In the genomic region with DNA sequence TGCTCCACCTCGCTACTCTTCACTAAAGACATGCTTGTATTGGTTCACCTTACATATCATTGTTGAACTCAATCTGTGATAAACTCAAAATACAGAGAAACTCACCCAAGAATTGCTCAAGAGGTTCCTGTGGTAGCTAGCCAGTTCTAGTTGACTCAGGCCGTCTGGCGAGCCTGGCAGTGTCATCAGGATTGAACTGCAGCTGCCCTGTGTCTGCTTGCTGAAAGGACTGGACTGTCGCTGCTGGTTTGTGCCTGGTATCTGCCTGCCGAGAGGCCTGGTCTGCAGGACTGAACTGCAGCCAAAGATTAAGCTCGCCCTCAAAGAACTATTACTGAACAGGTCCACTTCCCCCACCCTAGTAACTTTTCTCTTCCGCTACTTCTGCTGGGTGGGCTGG, we compare ENCODE assay signal across 14 mouse cellular contexts. TPM values are rescaled to one million over a fixed set of nuclear protein-coding genes. Genes with fewer than 3 reads are reported as not detected.
DNase-seq lines count a peak whose midpoint lies in the region; ATAC-seq and TF ChIP-seq lines count a peak whose summit lies in the region.
"Had no signal": no experiment of that assay in that cellular context is flagged by ENCODE, and none has a peak within 500 bp of the region (broad histone marks: within the 10 kb centered on the region; RNA-seq: fewer than 3 reads in every experiment).

No protein-coding gene starts in this region.

- H3K4me1 ChIP-seq in hindbrain, embryonic 13.5 days (replicated peaks) = no peaks in the 10 kb centered on the region
- H3K4me1 ChIP-seq in hindbrain, embryonic 10.5 days (replicated peaks) = 0 out of 2 replicates have a peak, but pooled peaks cover 3% of the 10 kb centered on the region
- H3K4me1 ChIP-seq in heart, embryonic 15.5 days (replicated peaks) = peaks cover 12% of the 10 kb centered on the region
- H3K4me1 ChIP-seq in lung, postnatal 0 days (ENCODE audit: insufficient read depth, low read depth, low read length) = 0 out of 2 replicates have a peak, but pooled peaks cover 5% of the 10 kb centered on the region
- no peaks in the 10 kb centered on the region for H3K4me1 ChIP-seq in midbrain, postnatal 0 days (ENCODE audit: insufficient read depth, low read length)
- H3K4me1 ChIP-seq: neural tube, embryonic 12.5 days had no signal

- no peak for DNase-seq in hindbrain, embryonic 10.5 days (ENCODE audit: low spot score)
- peak; percentile 49 for DNase-seq in adrenal gland, postnatal 25 days
- peak; percentile 50 for DNase-seq in lung, postnatal 0 days (ENCODE audit: low spot score)
- no peak for DNase-seq in layer of hippocampus, adult 2 months (ENCODE audit: low spot score in 2 of 2)
- no peak for DNase-seq in layer of hippocampus, adult 9-11 months
- DNase-seq in midbrain, postnatal 0 days (ENCODE audit: low spot score) = no peak
- DNase-seq: gastrocnemius, postnatal 10 days; kidney, adult 18-20 months; thymus, adult 2 months had no signal

- TF ChIP-seq EP300 in lung, postnatal 0 days (IDR thresholded peaks at IDR 0.05) = no peak

- no peak overlapping the region for H3K4me3 ChIP-seq in hindbrain, embryonic 13.5 days
- no peak overlapping the region for H3K4me3 ChIP-seq in hindbrain, embryonic 10.5 days
- no peak overlapping the region for H3K4me3 ChIP-seq in heart, embryonic 15.5 days
- no peak overlapping the region for H3K4me3 ChIP-seq in lung, postnatal 0 days (ENCODE audit: low read depth, low read length)
- H3K4me3 ChIP-seq in layer of hippocampus, adult 2 months = no peak overlapping the region
- H3K4me3 ChIP-seq in midbrain, postnatal 0 days (ENCODE audit: low read depth, low read length) = no peak overlapping the region
- H3K4me3 ChIP-seq: erythroblast, embryonic 14.5 days; megakaryocyte, embryonic 14.5 days; neural tube, embryonic 12.5 days had no signal

- H3K4me2 ChIP-seq in hindbrain, embryonic 13.5 days = no peak overlapping the region
- no peak overlapping the region for H3K4me2 ChIP-seq in heart, embryonic 15.5 days
- H3K4me2 ChIP-seq in lung, postnatal 0 days (replicated peaks; ENCODE audit: low read depth, low read length) = no peak overlapping the region
- no peak overlapping the region for H3K4me2 ChIP-seq in midbrain, postnatal 0 days (ENCODE audit: low read depth, low read length, poor library complexity, severe bottlenecking)
- H3K4me2 ChIP-seq: neural tube, embryonic 12.5 days had no signal

- H3K9me3 ChIP-seq in hindbrain, embryonic 13.5 days = no peaks in the 10 kb centered on the region
- no peaks in the 10 kb centered on the region for H3K9me3 ChIP-seq in hindbrain, embryonic 10.5 days
- no peaks in the 10 kb centered on the region for H3K9me3 ChIP-seq in heart, embryonic 15.5 days (replicated peaks)
- no peaks in the 10 kb centered on the region for H3K9me3 ChIP-seq in lung, postnatal 0 days (ENCODE audit: low read length)
- no peaks in the 10 kb centered on the region for H3K9me3 ChIP-seq in midbrain, postnatal 0 days (ENCODE audit: low read length)
- H3K9me3 ChIP-seq: megakaryocyte, embryonic 14.5 days; neural tube, embryonic 12.5 days had no signal

- ATAC-seq in hindbrain, embryonic 13.5 days (ENCODE audit: low FRiP score) = no peak
- peak; percentile 62; the same call in 1 of the 2 replicates for ATAC-seq in heart, embryonic 15.5 days (replicated peaks; ENCODE audit: insufficient number of reproducible peaks, insufficient read depth, low FRiP score, low read depth)
- ATAC-seq in lung, postnatal 0 days = peak; percentile 67
- ATAC-seq in midbrain, postnatal 0 days (ENCODE audit: low FRiP score) = no peak

- no peak overlapping the region for H3K9ac ChIP-seq in hindbrain, embryonic 13.5 days
- H3K9ac ChIP-seq in heart, embryonic 15.5 days = no peak overlapping the region
- H3K9ac ChIP-seq in lung, postnatal 0 days (replicated peaks; ENCODE audit: low read depth) = no peak overlapping the region
- no peak overlapping the region for H3K9ac ChIP-seq in midbrain, postnatal 0 days (replicated peaks; ENCODE audit: low read length, poor library complexity, severe bottlenecking)
- H3K9ac ChIP-seq: neural tube, embryonic 12.5 days had no signal

- 71% methylated on average over 7 of the region's 7 CpGs for WGBS in hindbrain, embryonic 13.5 days
- WGBS in hindbrain, embryonic 10.5 days = 88% methylated on average over 7 of the region's 7 CpGs
- 33% methylated on average over 7 of the region's 7 CpGs for WGBS in heart, embryonic 15.5 days
- 52% methylated on average over 7 of the region's 7 CpGs for WGBS in lung, postnatal 0 days
- 75% methylated on average over 7 of the region's 7 CpGs for WGBS in midbrain, postnatal 0 days

- no peaks in the 10 kb centered on the region for H3K27me3 ChIP-seq in hindbrain, embryonic 13.5 days
- no peaks in the 10 kb centered on the region for H3K27me3 ChIP-seq in hindbrain, embryonic 10.5 days (ENCODE audit: insufficient read depth, poor library complexity, severe bottlenecking)
- H3K27me3 ChIP-seq in heart, embryonic 15.5 days = no peaks in the 10 kb centered on the region
- no peaks in the 10 kb centered on the region for H3K27me3 ChIP-seq in lung, postnatal 0 days (replicated peaks; ENCODE audit: insufficient read depth, low read length)
- no peaks in the 10 kb centered on the region for H3K27me3 ChIP-seq in midbrain, postnatal 0 days (ENCODE audit: insufficient read depth, low read length)
- H3K27me3 ChIP-seq: megakaryocyte, embryonic 14.5 days; neural tube, embryonic 12.5 days had no signal

- H3K36me3 ChIP-seq in hindbrain, embryonic 13.5 days = peaks cover 30% of the 10 kb centered on the region
- H3K36me3 ChIP-seq in hindbrain, embryonic 10.5 days = peaks cover 65% of the 10 kb centered on the region
- H3K36me3 ChIP-seq in heart, embryonic 15.5 days = peaks cover 15% of the 10 kb centered on the region
- H3K36me3 ChIP-seq in lung, postnatal 0 days (ENCODE audit: insufficient read depth, low read length) = peaks cover 12% of the 10 kb centered on the region; the same call in 1 of the 2 replicates
- peaks cover 11% of the 10 kb centered on the region for H3K36me3 ChIP-seq in midbrain, postnatal 0 days (ENCODE audit: insufficient read depth, low read length)

- no peak for TF ChIP-seq CTCF in lung, postnatal 0 days (IDR thresholded peaks at IDR 0.05)
- TF ChIP-seq CTCF in layer of hippocampus, adult 2 months (conservative IDR thresholded peaks at IDR 0.05) = no peak
- TF ChIP-seq CTCF in midbrain, postnatal 0 days (IDR thresholded peaks at IDR 0.05) = no peak

- H3K27ac ChIP-seq in hindbrain, embryonic 13.5 days = peak overlapping the region; percentile 23; the same call in 1 of the 2 replicates
- H3K27ac ChIP-seq in hindbrain, embryonic 10.5 days = no peak overlapping the region
- H3K27ac ChIP-seq in heart, embryonic 15.5 days = peak overlapping the region; percentile 66
- no peak overlapping the region for H3K27ac ChIP-seq in lung, postnatal 0 days (ENCODE audit: low read length)
- no peak overlapping the region for H3K27ac ChIP-seq in layer of hippocampus, adult 2 months
- no peak overlapping the region for H3K27ac ChIP-seq in midbrain, postnatal 0 days (ENCODE audit: low read depth, low read length)
- H3K27ac ChIP-seq: neural tube, embryonic 12.5 days had no signal

RNA-seq across cellular contexts. Expression of a gene that starts 14.0 kb away (rescaled TPM):
- polyA plus RNA-seq in hindbrain, embryonic 13.5 days (2015; fragmentation: Nextera tagmentation; extraction: Ambion mirVana) = 15.0 and 17.3 TPM in 2 replicates
- polyA plus RNA-seq in hindbrain, embryonic 10.5 days (2016; fragmentation: Nextera tagmentation; extraction: Ambion mirVana) = 17.4 and 17.5 TPM in 2 replicates
- total RNA-seq in adrenal gland, postnatal 25 days (2021) = 20.1 and 20.6 TPM in 2 replicates
- 46.2 TPM in 2 replicates for polyA plus RNA-seq in heart, embryonic 15.5 days (2015; fragmentation: Nextera tagmentation; extraction: Ambion mirVana)
- polyA plus RNA-seq in lung, postnatal 0 days (2015; fragmentation: Nextera tagmentation; extraction: Ambion mirVana) = 42.3 and 44.6 TPM in 2 replicates
- total RNA-seq in layer of hippocampus, adult 2 months (2021) = 10 to 100 TPM; 22.6 to 23.7 TPM
- 28.6 and 67.0 TPM in 2 replicates for total RNA-seq in midbrain, postnatal 0 days (2014; rRNA removed)
- polyA plus RNA-seq in midbrain, postnatal 0 days (2015; fragmentation: Nextera tagmentation; extraction: Ambion mirVana) = 21.3 and 23.6 TPM in 2 replicates

Comparison
In these comparisons a context has a peak if more than half of its experiments do, and no peak if none do; other contexts are left out.
1. H3K27ac ChIP-seq: peak in hindbrain, embryonic 13.5 days (single experiment) and heart, embryonic 15.5 days (single experiment); none in hindbrain, embryonic 10.5 days (single experiment), lung, postnatal 0 days (single experiment), layer of hippocampus, adult 2 months (single experiment) and midbrain, postnatal 0 days (single experiment).
2. ATAC-seq: peak in heart, embryonic 15.5 days (single experiment) and lung, postnatal 0 days (single experiment); none in hindbrain, embryonic 13.5 days (single experiment) and midbrain, postnatal 0 days (single experiment).
3. DNase-seq: peak in adrenal gland, postnatal 25 days (single experiment) and lung, postnatal 0 days (single experiment); none in hindbrain, embryonic 10.5 days (single experiment), layer of hippocampus, adult 2 months (0 of 2), layer of hippocampus, adult 9-11 months (single experiment) and midbrain, postnatal 0 days (single experiment).